Mouse (Mus musculus): ENCODE results near the gene Hist1h2bg.
"Not testable (repeated sequence)": the region's sequence is repeated elsewhere in the genome, so short reads cannot be mapped to it uniquely, and the experiment has no call there.

The Hist1h2bg gene

GRCm38 (mm10) chr13:23583387-23584068 lies 12.3 kb downstream of the Hist1h2bg start:
- no peak for DNase-seq (ENCODE audit: low spot score)

- DNase-seq (ENCODE audit: low spot score) = no peak
Measured at GRCm38 (mm10) chr13:23584331-23584730, 13.1 kb downstream of the Hist1h2bg start.

- DNase-seq (ENCODE audit: low spot score) = peak; percentile 79
Measured at GRCm38 (mm10) chr13:23585029-23585441, 13.8 kb downstream of the Hist1h2bg start.

GRCm38 (mm10) chr13:23585442-23586098 lies 14.4 kb downstream of the Hist1h2bg start:
- DNase-seq (ENCODE audit: low spot score) = peak; percentile 93

GRCm38 (mm10) chr13:23586099-23586939 lies 15.1 kb downstream of the Hist1h2bg start:
- DNase-seq (ENCODE audit: low spot score) = no peak

- DNase-seq (ENCODE audit: low spot score) = no peak
Measured at GRCm38 (mm10) chr13:23586940-23587225, 15.7 kb downstream of the Hist1h2bg start.

GRCm38 (mm10) chr13:23591206-23591605 lies 20.0 kb downstream of the Hist1h2bg start:
- no peak for DNase-seq (ENCODE audit: low spot score)

GRCm38 (mm10) chr13:23591886-23592285 lies 20.7 kb downstream of the Hist1h2bg start:
- not testable (repeated sequence) for DNase-seq (ENCODE audit: low spot score)

GRCm38 (mm10) chr13:23592614-23593013 lies 21.4 kb downstream of the Hist1h2bg start:
- no peak for DNase-seq (ENCODE audit: low spot score)

- DNase-seq (ENCODE audit: low spot score) = peak; percentile 84
Measured at GRCm38 (mm10) chr13:23593051-23593770, 22.0 kb downstream of the Hist1h2bg start.

GRCm38 (mm10) chr13:23595185-23595584 lies 24.0 kb downstream of the Hist1h2bg start:
- no peak for DNase-seq (ENCODE audit: low spot score)

GRCm38 (mm10) chr13:23595622-23596372 lies 24.6 kb downstream of the Hist1h2bg start:
- DNase-seq (ENCODE audit: low spot score) = no peak

GRCm38 (mm10) chr13:23597957-23598356 lies 26.8 kb downstream of the Hist1h2bg start:
- DNase-seq (ENCODE audit: low spot score) = peak; percentile 58

GRCm38 (mm10) chr13:23603182-23603699 lies 32.0 kb downstream of the Hist1h2bg start:
- no peak for DNase-seq (ENCODE audit: low spot score)

GRCm38 (mm10) chr13:23604452-23604851 lies 33.3 kb downstream of the Hist1h2bg start:
- no peak for DNase-seq (ENCODE audit: low spot score)

- no peak for DNase-seq (ENCODE audit: low spot score)
Measured at GRCm38 (mm10) chr13:23605052-23605451, 33.9 kb downstream of the Hist1h2bg start.

GRCm38 (mm10) chr13:23609209-23609608 lies 38.0 kb downstream of the Hist1h2bg start:
- DNase-seq (ENCODE audit: low spot score) = no peak

- no peak for DNase-seq (ENCODE audit: low spot score)
Measured at GRCm38 (mm10) chr13:23609844-23610243, 38.6 kb downstream of the Hist1h2bg start.

- DNase-seq (ENCODE audit: low spot score) = no peak
Measured at GRCm38 (mm10) chr13:23610393-23610792, 39.2 kb downstream of the Hist1h2bg start.

- DNase-seq (ENCODE audit: low spot score) = no peak
Measured at GRCm38 (mm10) chr13:23611638-23612037, 40.4 kb downstream of the Hist1h2bg start.

- DNase-seq (ENCODE audit: low spot score) = no peak
Measured at GRCm38 (mm10) chr13:23620056-23620732, 49.0 kb downstream of the Hist1h2bg start.

Data from yolk sac, embryonic 10.5 days (tissue).